In the genomic region with DNA sequence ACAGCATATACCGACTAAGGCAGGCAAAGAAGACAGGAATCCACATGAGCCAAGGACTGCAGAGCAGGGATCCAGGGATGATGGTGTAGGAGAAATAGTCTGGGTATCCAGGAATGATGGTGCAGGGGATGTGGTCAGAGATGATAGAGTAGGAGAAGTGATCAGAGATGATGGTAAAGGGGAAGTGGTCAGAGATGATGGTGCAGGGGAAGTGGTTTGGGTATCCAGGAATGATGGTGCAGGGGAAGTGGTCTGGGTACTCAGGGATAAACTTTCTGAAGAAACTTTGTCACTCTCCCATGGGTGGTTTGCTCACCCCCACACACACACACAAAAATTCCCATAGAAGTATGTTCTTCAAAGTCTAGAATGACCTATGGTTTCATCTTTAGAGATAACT, we compare ENCODE assay signal across 30 mouse cellular contexts. TPM values are rescaled to one million over a fixed set of nuclear protein-coding genes. Genes with fewer than 3 reads are reported as not detected.
"Had no signal": no experiment of that assay in that cellular context is flagged by ENCODE, and none has a peak within 500 bp of the region (broad histone marks: within the 10 kb centered on the region; RNA-seq: fewer than 3 reads in every experiment).

No protein-coding gene starts in this region.

- H3K27me3 ChIP-seq: limb, embryonic 12.5 days; limb, embryonic 15.5 days; midbrain, embryonic 12.5 days; midbrain, embryonic 15.5 days; neural tube, embryonic 12.5 days; neural tube, embryonic 15.5 days had no signal

- DNase-seq: kidney, adult 18-20 months; kidney, postnatal 10 days; kidney, postnatal 36 days; layer of hippocampus, postnatal 36 days; left cerebral cortex, postnatal 4 days; liver, postnatal 0 days; lung, embryonic 14.5 days; right cerebral cortex, adult 18-20 months; right cerebral cortex, postnatal 14 days; right cerebral cortex, postnatal 4 days; thymus, adult 2 months; thymus, postnatal 14 days; thymus, postnatal 4 days had no signal

- ATAC-seq: liver, postnatal 0 days; lung, postnatal 0 days; midbrain, embryonic 15.5 days had no signal

- H3K36me3 ChIP-seq: limb, embryonic 12.5 days; limb, embryonic 15.5 days; midbrain, embryonic 12.5 days; midbrain, embryonic 15.5 days; neural tube, embryonic 12.5 days; neural tube, embryonic 15.5 days had no signal

- H3K4me1 ChIP-seq: midbrain, embryonic 12.5 days; midbrain, embryonic 15.5 days; neural tube, embryonic 15.5 days had no signal

- H3K9me3 ChIP-seq: limb, embryonic 12.5 days; limb, embryonic 15.5 days; midbrain, embryonic 12.5 days; midbrain, embryonic 15.5 days; neural tube, embryonic 12.5 days; neural tube, embryonic 15.5 days had no signal

- H3K27ac ChIP-seq: left cerebral cortex, adult 2 months; limb, embryonic 12.5 days; limb, embryonic 15.5 days; liver, embryonic 14.5 days; macrophage; midbrain, embryonic 12.5 days; midbrain, embryonic 15.5 days; neural tube, embryonic 12.5 days; neural tube, embryonic 15.5 days; stomach, postnatal 0 days had no signal

- H3K9ac ChIP-seq: limb, embryonic 12.5 days; limb, embryonic 15.5 days; liver, embryonic 14.5 days; liver, postnatal 0 days; lung, embryonic 14.5 days; midbrain, embryonic 12.5 days; midbrain, embryonic 15.5 days; neural tube, embryonic 12.5 days; neural tube, embryonic 15.5 days had no signal

- H3K4me3 ChIP-seq: left cerebral cortex, adult 2 months; limb, embryonic 12.5 days; limb, embryonic 15.5 days; midbrain, embryonic 12.5 days; midbrain, embryonic 15.5 days; neural tube, embryonic 12.5 days; neural tube, embryonic 15.5 days had no signal

RNA-seq across cellular contexts. Expression of a gene that starts 2.1 kb away (rescaled TPM):
- total RNA-seq: layer of hippocampus, postnatal 10 days; layer of hippocampus, postnatal 36 days; left cerebral cortex, adult 2 months; left cerebral cortex, postnatal 10 days; left cerebral cortex, postnatal 4 days had no signal
- polyA plus RNA-seq: limb, embryonic 12.5 days; limb, embryonic 15.5 days; liver, embryonic 11.5 days; liver, postnatal 0 days; lung, embryonic 14.5 days; macrophage; midbrain, embryonic 12.5 days; midbrain, embryonic 15.5 days; neural tube, embryonic 12.5 days; neural tube, embryonic 15.5 days; stomach, embryonic 14.5 days had no signal

RNA-seq across cellular contexts. Expression of a gene that starts 15.1 kb away (rescaled TPM):
- total RNA-seq: layer of hippocampus, adult 8-10 months; layer of hippocampus, postnatal 10 days; layer of hippocampus, postnatal 36 days; left cerebral cortex, adult 2 months; left cerebral cortex, postnatal 10 days; left cerebral cortex, postnatal 4 days had no signal
- polyA plus RNA-seq: kidney, embryonic 14.5 days; limb, embryonic 12.5 days; limb, embryonic 15.5 days; liver, embryonic 11.5 days; liver, postnatal 0 days; lung, embryonic 14.5 days; macrophage; midbrain, embryonic 12.5 days; midbrain, embryonic 15.5 days; neural tube, embryonic 12.5 days; neural tube, embryonic 15.5 days; stomach, embryonic 14.5 days had no signal

RNA-seq across cellular contexts. Expression of a gene that starts 59.5 kb away (rescaled TPM):
- total RNA-seq: layer of hippocampus, adult 8-10 months; layer of hippocampus, postnatal 10 days; layer of hippocampus, postnatal 36 days; left cerebral cortex, adult 2 months; left cerebral cortex, postnatal 10 days; left cerebral cortex, postnatal 4 days had no signal
- polyA plus RNA-seq: limb, embryonic 12.5 days; limb, embryonic 15.5 days; macrophage; midbrain, embryonic 15.5 days had no signal
